Mouse (Mus musculus) midbrain, embryonic 16.5 days (tissue): ENCODE results near the gene Capns1. TPM values are rescaled to one million over a fixed set of nuclear protein-coding genes. Genes with fewer than 3 reads are reported as not detected.

ENCODE experiments used
- ATAC-seq: fragments of 200-750 bp; cut with Nextera tagmentation; 2 replicates; pipeline ENCODE4 v1.8.0; 2017; ENCODE audit warnings: moderate TSS enrichment
- H3K27ac ChIP-seq: fragments of 300-500 bp; sonication (generic); 2 replicates; pipeline ENCODE4 v1.5.1; 2014; ENCODE audit warnings: mild to moderate bottlenecking, low read length, mixed read lengths
- H3K27me3 ChIP-seq: fragments of 300-500 bp; sonication (generic); 2 replicates; pipeline ENCODE4 v1.6.1; 2014; ENCODE audit warnings: low read depth, low read length, mixed read lengths; ENCODE audit not compliant: control insufficient read depth, insufficient read depth
- H3K36me3 ChIP-seq: fragments of 300-500 bp; sonication (generic); 2 replicates; pipeline ENCODE4 v1.6.1; 2014; ENCODE audit warnings: mild to moderate bottlenecking, low read length, moderate library complexity, mixed read lengths; ENCODE audit not compliant: control insufficient read depth, insufficient read depth
- H3K4me1 ChIP-seq: fragments of 300-500 bp; sonication (generic); 2 replicates; pipeline ENCODE4 v1.6.1; 2014; ENCODE audit warnings: mild to moderate bottlenecking, low read length, mixed read lengths; ENCODE audit not compliant: control insufficient read depth, insufficient read depth
- H3K4me2 ChIP-seq: fragments of 300-500 bp; sonication (generic); 2 replicates; pipeline ENCODE4 v1.6.1; 2014; ENCODE audit warnings: mild to moderate bottlenecking, low read length, mixed read lengths
- H3K4me3 ChIP-seq: fragments of 300-500 bp; sonication (generic); 2 replicates; pipeline ENCODE4 v1.5.1; 2014; ENCODE audit warnings: low read depth, mild to moderate bottlenecking, low read length, moderate library complexity, mixed read lengths
- H3K9ac ChIP-seq: fragments of 300-500 bp; sonication (generic); 2 replicates; pipeline ENCODE4 v1.6.1; 2014; ENCODE audit warnings: low read depth, low read length, mixed read lengths
- H3K9me3 ChIP-seq: fragments of 300-500 bp; sonication (generic); replicated peaks from 2 replicates; pipeline ENCODE4 v1.6.1; 2014; ENCODE audit warnings: mild to moderate bottlenecking, low read length, mixed read lengths; ENCODE audit not compliant: control insufficient read depth, poor library complexity, severe bottlenecking
- WGBS: fragments of 180-500 bp; shearing (Covaris S2); extraction: QIAGEN DNeasy Blood & Tissue Kit; methylation state at CpG from one replicate; pipeline ENCODE4 v1.1.7; 2014; 5-methylcytosine and 5-hydroxymethylcytosine counted together
- polyA plus RNA-seq: library from polyadenylated mRNA; unstranded; fragments of >200 nt; fragmentation: Nextera tagmentation; extraction: Ambion mirVana; gene quantifications from 2 replicates; pipeline ENCODE4 v1.2.1, GENCODE M21; 2015

The Capns1 gene
- polyA plus RNA-seq, 1 experiment from 2014 or later: 64.8 TPM

DNA sequence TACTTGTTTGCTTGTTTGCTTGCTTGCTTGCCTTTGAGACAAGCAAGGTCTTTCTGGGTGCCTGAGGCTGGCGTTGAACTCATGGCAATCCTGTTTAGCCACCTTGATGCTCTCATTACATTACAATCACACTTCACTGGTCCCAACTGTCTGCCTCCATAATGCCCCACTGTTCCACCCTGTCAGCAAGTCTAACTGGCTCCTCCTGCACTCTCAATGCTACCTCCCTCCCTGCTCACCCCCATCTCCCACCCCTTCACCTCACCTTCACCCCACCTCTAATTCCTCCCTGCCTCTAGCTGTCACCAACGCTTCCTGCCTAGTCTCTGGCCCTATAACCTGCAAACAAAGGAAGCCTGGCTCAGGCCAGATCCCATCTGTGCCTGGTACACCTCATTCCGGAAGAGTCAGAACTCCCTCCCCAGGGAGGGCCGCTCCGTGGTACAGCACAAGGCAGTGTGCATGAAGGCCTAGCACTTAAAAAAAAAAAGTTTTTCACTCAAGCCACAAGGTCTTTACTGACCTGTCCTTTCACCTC is 950 bp downstream of the Capns1 start:
- no peaks in the 10 kb centered on the region for H3K9me3 ChIP-seq
- H3K36me3 ChIP-seq: no peaks in the 10 kb centered on the region
- no peak overlapping the region for H3K9ac ChIP-seq
- no peak for ATAC-seq
- no peak overlapping the region for H3K4me2 ChIP-seq
- no peak overlapping the region for H3K27ac ChIP-seq
- WGBS: 73% methylated on average over 5 of the region's 5 CpGs
- peaks cover 14% of the 10 kb centered on the region for H3K4me1 ChIP-seq
- H3K27me3 ChIP-seq: no peaks in the 10 kb centered on the region
- no peak overlapping the region for H3K4me3 ChIP-seq

DNA sequence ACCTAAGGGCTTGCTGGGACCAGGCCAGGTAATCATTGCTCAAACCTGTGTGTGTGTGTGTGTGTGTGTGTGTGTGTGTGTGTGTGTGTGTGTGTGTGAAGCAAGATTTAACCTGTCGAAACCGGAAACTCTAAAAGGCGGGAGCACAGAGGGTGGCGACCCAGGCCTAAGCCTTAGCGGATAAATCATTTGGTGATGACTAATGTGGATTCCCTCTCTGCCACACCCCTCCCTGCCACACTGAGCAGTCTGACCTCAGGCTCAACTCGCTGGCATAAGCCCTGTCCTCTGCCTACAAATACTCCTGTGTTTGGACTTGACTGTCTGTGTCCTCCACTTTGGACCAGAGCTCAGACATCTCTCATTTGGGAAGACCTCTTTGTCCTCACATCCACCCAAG is 2.4 kb downstream of the Capns1 start:
- ATAC-seq: no peak

GRCm38 (mm10) chr7:30195461-30195860 is 3.1 kb downstream of the Capns1 start:
- peak overlapping the region; percentile 83; the same call in 1 of the 2 replicates for H3K4me3 ChIP-seq
- H3K4me1 ChIP-seq: peaks cover 16% of the 10 kb centered on the region
- no peaks in the 10 kb centered on the region for H3K9me3 ChIP-seq
- WGBS: 75% methylated on average over 6 of the region's 6 CpGs
- peak overlapping the region; percentile 87; the same call in 1 of the 2 replicates for H3K9ac ChIP-seq
- ATAC-seq: no peak
- H3K36me3 ChIP-seq: peaks cover 8% of the 10 kb centered on the region
- H3K27ac ChIP-seq: no peak overlapping the region; the same call in 1 of the 2 replicates
- no peaks in the 10 kb centered on the region for H3K27me3 ChIP-seq
- peak overlapping the region; percentile 65 for H3K4me2 ChIP-seq

More for the DNA sequence above, 2.4 kb downstream of the Capns1 start:
- WGBS: 75% methylated on average over 6 of the region's 6 CpGs
- Histone ChIP-seq H3K27me3 (no peaks in the 10 kb centered on the region), H3K4me2 (no peak overlapping the region), H3K4me1 (peaks cover 16% of the 10 kb centered on the region), H3K4me3 (no peak overlapping the region), H3K9ac (no peak overlapping the region), H3K36me3 (peaks cover 8% of the 10 kb centered on the region), H3K27ac (no peak overlapping the region), H3K9me3 (no peaks in the 10 kb centered on the region)

DNA sequence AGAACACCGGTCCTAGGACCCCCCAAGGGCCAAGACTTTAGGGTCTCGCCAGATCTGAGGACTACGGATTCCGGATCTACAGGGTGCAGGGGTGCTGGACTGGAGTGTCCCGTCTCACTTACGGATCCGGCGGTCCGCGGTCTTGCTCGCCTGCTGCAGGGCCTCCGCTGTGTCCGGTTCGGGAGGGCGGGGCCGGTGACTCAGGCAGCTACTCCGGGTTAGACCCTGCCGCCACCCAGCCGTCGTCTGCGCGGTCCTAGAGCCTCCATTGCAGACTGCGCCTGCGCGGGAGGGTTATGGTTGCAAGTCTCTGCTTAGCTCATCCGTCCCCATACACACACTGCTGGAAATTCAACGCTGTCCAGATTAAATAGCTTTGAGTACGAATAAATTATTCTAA is 3.7 kb downstream of the Capns1 start:
- ATAC-seq: peak; percentile 91
- H3K9ac ChIP-seq: peak overlapping the region; percentile 87
- peaks cover 16% of the 10 kb centered on the region for H3K4me1 ChIP-seq
- H3K36me3 ChIP-seq: peaks cover 13% of the 10 kb centered on the region
- under 1% methylated on average over 28 of the region's 28 CpGs for WGBS
- no peaks in the 10 kb centered on the region for H3K9me3 ChIP-seq
- H3K4me2 ChIP-seq: peak overlapping the region; percentile 65
- peak overlapping the region; percentile 84 for H3K27ac ChIP-seq
- no peaks in the 10 kb centered on the region for H3K27me3 ChIP-seq
- H3K4me3 ChIP-seq: peak overlapping the region; percentile 83

DNA sequence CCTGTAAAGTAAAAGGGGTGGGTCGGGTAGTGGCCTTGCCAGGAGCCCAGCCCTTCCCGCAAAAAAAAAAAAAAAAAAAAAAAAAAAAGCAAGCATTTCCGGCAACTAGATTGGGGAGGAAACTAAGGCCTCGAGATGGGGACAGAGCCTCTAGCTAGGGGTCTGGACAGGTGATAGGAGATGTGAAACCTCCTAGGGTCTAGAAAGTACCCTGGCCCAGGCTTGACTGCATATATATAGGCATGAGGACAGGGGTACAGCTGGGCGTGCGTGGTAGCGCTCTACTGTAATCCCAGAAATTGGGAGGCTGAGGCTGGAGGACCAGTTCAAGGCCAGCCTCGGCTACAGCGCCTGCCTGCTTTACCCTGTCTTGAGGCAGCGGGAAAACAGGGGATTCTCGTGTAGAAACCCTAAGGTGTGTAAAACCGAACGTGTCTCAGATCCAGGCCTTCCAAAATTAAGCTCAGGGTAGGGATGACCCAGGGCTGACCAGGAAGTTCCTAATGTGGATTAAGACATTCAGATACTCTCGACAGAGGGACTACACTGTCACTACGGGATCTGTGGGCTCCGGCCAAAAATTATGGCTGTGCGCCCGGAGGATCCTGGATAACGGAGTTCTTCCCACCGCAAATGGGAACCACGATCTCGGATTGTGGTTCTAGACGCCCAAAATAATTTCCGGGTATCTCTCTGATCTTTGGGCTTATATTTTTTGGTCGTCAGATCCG is 4.3 kb downstream of the Capns1 start:
- WGBS: under 1% methylated on average over 26 of the region's 26 CpGs
- peaks cover 14% of the 10 kb centered on the region for H3K36me3 ChIP-seq
- H3K27ac ChIP-seq: peak overlapping the region; percentile 84
- peak overlapping the region; percentile 65 for H3K4me2 ChIP-seq
- no peaks in the 10 kb centered on the region for H3K27me3 ChIP-seq
- no peaks in the 10 kb centered on the region for H3K9me3 ChIP-seq
- peak; percentile 38 for ATAC-seq
- peak overlapping the region; percentile 83 for H3K4me3 ChIP-seq
- peak overlapping the region; percentile 87 for H3K9ac ChIP-seq
- peaks cover 16% of the 10 kb centered on the region for H3K4me1 ChIP-seq

DNA sequence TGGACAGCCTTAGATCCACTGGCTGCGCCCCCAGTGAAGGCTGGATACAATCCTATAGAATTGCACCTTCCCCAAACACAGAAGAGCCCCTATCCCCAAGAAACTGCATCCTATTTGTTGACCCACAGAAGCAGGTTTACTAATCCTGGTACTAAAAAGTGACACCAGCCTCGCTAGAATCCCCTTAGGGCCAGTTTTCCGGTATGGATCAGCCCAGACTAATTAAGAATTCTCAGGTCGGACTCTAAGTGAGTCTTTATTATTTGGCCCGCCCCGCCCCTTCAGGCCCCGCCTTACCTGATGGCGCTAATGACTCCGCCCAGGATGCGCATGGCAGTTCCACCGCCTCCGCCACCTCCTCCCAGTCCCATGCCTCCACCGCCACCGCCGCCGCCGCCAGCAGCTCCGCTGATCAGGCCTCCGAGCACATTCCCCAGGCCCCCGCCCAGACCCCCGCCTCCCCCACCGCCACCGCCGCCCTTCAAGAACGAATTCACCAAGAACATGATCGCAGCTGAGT is 5.0 kb downstream of the Capns1 start:
- Histone ChIP-seq H3K36me3 (peaks cover 17% of the 10 kb centered on the region), H3K9me3 (no peaks in the 10 kb centered on the region), H3K4me2 (peak overlapping the region; percentile 65), H3K27ac (peak overlapping the region; percentile 84), H3K4me1 (peaks cover 16% of the 10 kb centered on the region), H3K4me3 (peak overlapping the region; percentile 83), H3K27me3 (no peaks in the 10 kb centered on the region), H3K9ac (peak overlapping the region; percentile 87)
- peak; percentile 68 for ATAC-seq
- under 1% methylated on average over 26 of the region's 26 CpGs for WGBS

DNA sequence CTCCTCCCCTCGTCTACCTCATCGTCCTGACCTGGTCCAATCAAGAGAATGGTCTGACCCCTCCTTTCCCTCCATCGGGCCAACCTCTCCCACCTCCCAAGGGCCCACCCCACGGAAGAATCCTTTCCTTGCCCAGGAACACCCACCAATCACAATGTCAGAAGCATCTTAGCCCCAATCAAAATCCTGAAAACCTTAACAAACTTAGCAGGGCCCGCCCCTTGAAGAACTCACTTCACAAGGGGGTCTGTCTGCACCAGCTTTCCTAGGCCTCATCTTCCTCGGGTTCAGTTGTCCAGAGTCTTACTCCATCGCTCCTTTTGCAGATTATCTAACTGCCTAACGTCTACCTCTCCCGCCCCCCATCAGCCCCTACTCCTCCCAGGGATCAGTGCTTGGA is 5.6 kb downstream of the Capns1 start:
- no peak overlapping the region for H3K27ac ChIP-seq

GRCm38 (mm10) chr7:30192088-30192487 is 6.5 kb downstream of the Capns1 start:
- Histone ChIP-seq H3K27me3 (no peaks in the 10 kb centered on the region), H3K27ac (no peak overlapping the region), H3K9me3 (no peaks in the 10 kb centered on the region), H3K36me3 (peaks cover 31% of the 10 kb centered on the region), H3K4me3 (no peak overlapping the region), H3K9ac (no peak overlapping the region), H3K4me1 (peaks cover 14% of the 10 kb centered on the region), H3K4me2 (no peak overlapping the region)
- WGBS: 91% methylated on average over 12 of the region's 12 CpGs
- ATAC-seq: no peak

More for the DNA sequence above, 5.6 kb downstream of the Capns1 start:
- Histone ChIP-seq H3K27me3 (no peaks in the 10 kb centered on the region), H3K4me3 (peak overlapping the region; percentile 83), H3K4me1 (peaks cover 14% of the 10 kb centered on the region), H3K4me2 (peak overlapping the region; percentile 65), H3K36me3 (peaks cover 22% of the 10 kb centered on the region), H3K9me3 (no peaks in the 10 kb centered on the region), H3K9ac (peak overlapping the region; percentile 87)
- ATAC-seq: no peak
- 16% methylated on average over 9 of the region's 9 CpGs for WGBS

- WGBS: 93% methylated on average over 4 of the region's 4 CpGs
Measured at GRCm38 (mm10) chr7:30189116-30189491, 9.5 kb downstream of the Capns1 start.

More at GRCm38 (mm10) chr7:30189116-30189491, 9.5 kb downstream of the Capns1 start:
- H3K4me1 ChIP-seq: peaks cover 10% of the 10 kb centered on the region
- no peak overlapping the region for H3K4me3 ChIP-seq
- H3K27ac ChIP-seq: no peak overlapping the region
- peaks cover 39% of the 10 kb centered on the region for H3K36me3 ChIP-seq
- H3K9ac ChIP-seq: no peak overlapping the region
- no peaks in the 10 kb centered on the region for H3K9me3 ChIP-seq
- no peaks in the 10 kb centered on the region for H3K27me3 ChIP-seq
- no peak overlapping the region for H3K4me2 ChIP-seq
- no peak for ATAC-seq
